Mouse (Mus musculus): Measurements from ENCODE around the gene Zcchc7.
"Not testable (repeated sequence)": the region's sequence is repeated elsewhere in the genome, so short reads cannot be mapped to it uniquely, and the experiment has no call there.

The Zcchc7 gene

DNA sequence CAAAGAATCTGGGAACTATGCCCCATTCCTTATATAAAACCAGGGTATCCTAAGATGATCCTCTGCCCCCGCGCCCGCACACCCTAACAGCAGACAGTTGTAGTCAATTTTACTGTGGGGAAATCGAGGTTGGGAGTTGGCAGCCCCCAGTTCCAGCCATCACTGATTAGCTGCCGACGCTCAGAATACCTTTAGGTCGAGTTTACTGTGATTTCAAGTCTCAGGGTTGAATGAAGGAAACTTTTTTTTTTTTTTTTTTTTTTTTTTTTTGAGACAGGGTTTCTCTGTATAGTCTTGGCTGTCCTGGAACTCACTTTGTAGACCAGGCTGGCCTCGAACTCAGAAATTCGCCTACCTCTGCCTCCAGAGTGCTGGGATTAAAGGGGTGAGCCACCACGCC, 1.5 kb downstream of the Zcchc7 start:
- not testable (repeated sequence) for DNase-seq (ENCODE audit: low read depth, low spot score)

DNA sequence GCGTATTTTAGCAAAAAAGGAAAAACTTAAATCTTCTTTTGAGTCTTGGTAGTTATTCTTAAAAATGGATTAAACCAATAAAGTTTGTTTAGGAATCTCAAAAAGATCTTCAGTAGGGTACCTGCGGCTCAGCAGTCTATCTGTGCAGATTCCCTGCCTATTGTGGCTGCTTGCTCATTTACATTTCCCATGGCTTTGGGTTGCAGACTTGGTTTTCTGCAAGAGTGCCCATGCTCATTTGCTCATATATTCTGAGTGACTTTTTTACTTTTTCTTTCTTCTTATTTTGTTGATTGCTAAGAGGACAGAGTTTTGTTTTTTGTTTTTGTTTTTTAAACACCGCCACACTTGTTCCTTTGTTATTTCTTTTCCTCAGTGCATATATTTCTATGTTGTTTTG, 19.2 kb downstream of the Zcchc7 start:
- DNase-seq (ENCODE audit: low read depth, low spot score): no peak

DNA sequence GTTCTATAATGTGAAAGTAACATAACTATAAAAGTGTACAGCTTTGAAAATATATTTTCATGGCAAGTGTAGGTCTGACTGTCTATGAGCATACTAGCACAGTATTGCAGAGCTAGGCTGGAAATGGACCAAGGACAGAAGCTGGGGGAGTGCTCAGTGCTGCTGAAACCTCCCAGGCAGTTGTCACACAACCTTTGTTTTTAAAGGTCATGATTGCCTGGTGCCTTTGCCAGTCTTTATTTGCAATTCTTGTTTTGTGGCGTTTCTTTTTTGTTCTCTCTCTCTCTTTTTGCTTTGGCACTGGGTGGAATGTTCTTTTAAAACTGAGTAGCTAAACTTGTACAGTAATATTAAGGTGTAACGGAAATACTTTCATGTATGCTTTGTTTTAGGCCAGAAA, 21.0 kb downstream of the Zcchc7 start:
- DNase-seq (ENCODE audit: low read depth, low spot score): no peak

DNA sequence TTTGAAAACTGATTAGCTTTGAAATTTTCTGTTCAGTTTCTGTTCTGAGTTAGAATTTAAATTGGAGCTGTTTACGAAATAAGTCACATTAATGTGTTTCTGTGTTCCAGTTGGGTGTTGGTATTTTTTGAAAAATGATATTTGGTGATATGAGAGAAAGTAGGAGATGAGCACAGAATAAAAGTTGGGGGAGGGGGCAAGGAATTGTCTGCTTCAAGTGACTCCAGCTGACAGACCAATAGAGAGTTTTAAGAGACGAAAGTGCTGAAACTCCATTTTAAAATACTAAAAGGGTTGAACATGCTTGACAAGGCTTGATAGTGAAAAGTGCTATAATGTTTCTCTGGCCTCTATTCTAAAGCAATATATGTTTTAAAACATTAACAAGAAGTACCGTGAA, 21.4 kb downstream of the Zcchc7 start:
- DNase-seq (ENCODE audit: low read depth, low spot score): no peak

DNA sequence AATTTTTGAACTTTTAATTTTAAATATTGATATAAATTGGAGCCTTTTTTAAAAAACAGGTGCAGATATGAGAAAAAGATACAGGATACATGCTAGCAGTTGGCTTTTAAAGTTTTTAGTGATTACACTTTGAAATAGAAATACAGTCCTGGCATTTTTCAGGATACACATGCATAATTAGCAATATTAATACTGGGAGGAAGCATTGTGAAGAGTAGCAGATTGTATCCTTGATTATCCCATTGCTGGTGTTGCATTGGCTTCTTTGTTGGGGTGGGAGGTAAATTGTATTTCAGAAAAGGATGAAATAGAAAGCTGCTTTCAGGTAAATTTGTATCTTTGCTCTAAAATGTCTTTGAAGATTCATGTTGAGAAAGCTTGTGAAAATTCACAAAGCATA, 22.0 kb downstream of the Zcchc7 start:
- no peak for DNase-seq (ENCODE audit: low read depth, low spot score)

DNA sequence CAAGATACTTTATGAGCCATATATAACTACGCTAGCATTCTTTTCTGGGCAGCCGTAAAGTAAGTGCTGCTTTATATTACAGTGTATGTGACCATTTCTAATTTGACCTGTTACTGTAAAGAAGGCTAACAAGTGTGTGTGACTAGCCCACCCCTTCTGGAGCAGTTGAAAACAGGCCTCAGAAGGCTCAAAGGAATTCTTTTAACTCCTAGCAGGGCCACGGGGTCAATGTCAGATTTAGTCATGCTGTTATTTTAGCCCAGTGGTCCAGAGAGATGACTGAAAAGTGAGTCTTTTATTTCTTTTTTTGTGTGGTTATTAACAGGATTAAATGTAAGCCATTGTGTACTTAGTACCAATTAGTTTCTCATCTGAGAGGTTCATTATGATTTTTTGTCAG, 22.6 kb downstream of the Zcchc7 start:
- no peak for DNase-seq (ENCODE audit: low read depth, low spot score)

DNA sequence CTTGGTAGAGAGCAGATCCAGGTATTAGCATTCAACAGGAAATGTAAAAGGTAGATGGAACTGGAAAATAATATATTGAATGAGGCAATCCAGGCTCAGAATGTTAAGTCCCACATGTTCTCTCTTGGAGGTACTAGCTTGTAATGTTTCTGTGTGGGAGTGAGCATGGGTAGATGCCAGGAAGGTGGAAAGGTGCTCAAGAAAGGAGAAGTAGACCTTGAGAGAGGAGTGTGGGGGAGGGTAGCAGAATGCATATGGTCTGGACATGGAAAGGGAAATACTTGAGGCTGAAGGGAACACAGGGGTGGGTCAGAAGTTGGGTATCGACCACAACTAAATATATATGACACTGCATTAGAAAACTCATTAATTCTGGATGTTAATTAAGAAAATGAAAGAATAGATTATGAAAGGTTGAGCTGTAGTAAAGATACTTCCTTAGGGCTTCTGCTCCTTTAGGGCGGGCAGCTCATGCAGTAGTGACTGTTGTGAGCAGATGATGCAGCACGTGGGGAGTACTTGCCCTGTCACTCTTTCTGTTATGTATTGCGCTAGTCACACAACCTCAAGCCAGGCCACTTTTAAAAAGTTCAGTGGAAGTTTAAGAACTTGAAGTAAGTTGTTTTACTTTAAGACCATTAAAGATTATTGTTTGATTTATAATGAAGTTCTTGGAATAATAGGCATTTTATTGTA, 24.9 kb downstream of the Zcchc7 start:
- DNase-seq (ENCODE audit: low read depth, low spot score): no peak

DNA sequence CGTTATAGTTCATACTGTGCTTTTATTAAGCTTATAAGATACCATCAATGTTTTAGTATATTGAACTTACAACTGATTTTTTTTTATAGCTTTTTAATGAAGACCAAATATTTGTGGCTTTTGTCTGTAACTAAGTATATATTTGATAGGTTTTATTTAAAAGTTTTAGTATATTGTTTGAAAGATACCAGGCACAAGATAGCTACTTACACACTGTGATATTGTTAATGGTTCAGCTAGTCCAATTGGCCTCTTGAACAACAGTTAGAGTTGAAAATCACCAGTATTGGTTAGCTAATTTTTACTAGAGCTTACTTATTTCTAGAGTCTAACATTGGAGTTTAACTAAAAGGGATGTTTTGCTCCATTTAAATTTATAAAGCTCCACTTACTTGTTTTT, 25.8 kb downstream of the Zcchc7 start:
- no peak for DNase-seq (ENCODE audit: low read depth, low spot score)

DNA sequence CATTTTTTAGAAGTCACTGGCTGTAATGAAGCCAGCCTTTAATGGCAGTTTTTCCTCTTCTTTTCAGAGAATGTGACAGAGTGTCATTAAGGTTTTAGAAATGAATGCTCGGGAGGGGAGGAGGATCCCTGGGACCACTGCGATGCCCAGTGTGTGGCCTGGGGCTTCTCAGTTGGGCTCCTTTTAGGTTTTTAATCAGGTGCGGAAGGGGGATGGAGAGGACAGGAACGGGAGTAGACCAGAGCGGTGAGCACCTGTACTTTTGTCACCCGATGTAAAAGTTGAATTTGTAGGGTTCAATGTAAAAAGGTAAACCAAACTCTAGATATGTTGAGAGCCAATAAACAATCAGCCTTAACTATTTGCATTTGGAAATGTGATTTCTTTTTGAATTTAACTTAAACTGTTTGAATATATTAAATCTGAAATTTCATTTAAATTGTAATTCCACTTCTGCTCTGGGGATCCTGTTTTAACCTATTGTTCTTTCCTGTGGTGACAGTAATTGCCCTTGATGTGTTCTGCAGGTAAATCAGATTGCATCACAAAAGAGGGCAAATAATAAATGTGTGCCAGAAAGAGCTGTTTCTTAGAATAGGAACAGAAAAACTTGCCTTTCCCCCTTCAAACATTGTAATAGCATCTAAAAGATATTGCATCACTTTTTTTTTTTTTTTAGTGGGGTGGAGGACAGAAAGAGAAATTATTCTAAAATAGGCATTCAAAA, 28.1 kb downstream of the Zcchc7 start:
- DNase-seq (ENCODE audit: low read depth, low spot score): no peak

DNA sequence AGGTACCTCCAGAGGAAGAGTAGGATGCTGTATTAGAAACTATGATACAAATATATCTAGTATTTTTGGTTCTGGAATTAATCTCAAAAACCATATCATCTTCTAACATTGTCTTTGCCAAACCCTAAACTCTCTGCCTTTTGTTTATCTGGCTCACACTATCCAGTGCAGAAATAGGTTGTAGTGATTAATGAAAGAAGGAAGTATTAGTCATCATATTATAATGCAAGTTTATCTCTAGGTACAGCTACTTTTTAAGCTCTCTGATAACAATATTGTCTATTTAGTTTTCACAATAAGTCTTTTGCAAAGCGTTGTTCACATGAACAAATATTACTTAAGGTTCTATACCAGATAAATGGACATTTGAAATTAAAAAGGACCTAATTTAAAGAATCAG, 57.2 kb downstream of the Zcchc7 start:
- no peak for DNase-seq (ENCODE audit: low read depth, low spot score)

DNA sequence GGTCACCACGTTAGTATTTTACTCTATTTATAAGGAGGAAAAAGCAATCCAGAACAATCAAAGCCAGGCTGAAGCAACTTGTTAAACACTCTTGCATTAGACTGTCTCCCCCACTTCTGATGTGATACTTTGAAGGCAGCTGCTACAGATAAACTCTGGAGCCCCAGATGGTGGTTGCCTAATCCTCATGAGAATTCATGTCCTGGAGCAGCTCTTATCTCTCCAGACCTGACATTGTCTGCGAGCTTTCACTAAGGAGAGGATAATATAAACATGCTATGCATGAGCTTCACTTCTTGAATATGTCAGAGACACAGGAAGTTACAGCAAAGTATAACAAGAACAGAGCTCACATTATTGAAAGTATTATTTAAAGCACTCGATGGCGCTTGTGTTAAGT, 58.1 kb downstream of the Zcchc7 start:
- DNase-seq (ENCODE audit: low read depth, low spot score): no peak

DNA sequence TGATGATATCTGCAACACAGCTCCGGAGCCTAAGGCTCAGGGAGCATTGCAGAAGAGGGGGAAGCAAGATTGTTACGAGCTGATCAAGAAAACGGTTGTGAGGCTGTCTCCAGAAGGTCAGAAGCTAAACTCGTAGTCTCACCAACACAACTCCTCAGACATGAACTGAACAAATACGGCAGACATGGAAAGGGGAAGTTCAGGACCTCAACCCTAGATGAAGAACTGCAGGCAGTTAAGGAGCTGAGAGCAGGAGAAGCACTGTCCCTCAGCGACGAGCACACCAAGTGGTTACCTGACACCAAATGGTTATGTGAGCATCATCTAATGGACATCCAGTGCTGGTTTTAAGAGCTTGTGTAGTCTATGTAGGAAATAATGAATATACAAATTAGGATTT, 60.9 kb downstream of the Zcchc7 start:
- DNase-seq (ENCODE audit: low read depth, low spot score): no peak

DNA sequence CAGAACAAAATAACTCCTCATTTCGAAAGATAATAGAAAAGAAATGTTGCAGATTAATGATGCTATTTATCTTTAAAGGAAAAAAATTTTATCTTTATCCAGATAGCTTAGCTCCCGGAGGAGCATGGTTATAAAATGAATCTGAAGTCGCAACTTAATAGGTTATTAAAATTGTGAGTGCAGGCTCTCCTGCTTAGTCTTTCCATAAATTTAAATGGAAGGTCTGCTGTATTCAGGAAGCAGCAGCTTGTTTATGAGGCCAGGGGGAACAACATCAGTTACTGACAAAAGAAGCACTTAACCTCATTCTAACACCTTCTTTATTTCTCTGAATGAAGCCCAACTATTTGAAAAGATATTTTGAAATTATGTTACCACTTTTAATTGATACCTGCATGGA, 74.9 kb downstream of the Zcchc7 start:
- DNase-seq (ENCODE audit: low read depth, low spot score): no peak

DNA sequence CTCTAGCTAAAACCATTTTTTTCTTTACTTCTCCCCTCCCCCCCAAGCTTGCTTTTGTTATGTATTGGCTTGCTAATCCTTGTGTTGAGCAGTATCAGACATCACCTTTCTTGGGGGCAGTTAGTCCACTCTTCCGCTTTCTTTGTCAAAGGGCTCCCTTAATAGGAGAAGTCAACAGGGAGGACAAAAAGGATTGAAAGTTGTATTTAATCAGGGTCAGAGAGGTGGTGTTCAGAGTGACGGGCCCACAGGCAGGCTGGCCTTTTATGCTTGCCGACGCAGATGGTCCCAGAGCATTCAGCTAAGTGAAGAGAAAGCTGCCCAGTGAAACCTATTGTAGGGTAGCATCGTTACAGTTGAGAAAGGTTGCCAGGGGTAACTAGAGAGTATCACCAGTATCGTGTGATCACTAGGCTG, 96.2 kb downstream of the Zcchc7 start:
- DNase-seq (ENCODE audit: low read depth, low spot score): no peak

DNA sequence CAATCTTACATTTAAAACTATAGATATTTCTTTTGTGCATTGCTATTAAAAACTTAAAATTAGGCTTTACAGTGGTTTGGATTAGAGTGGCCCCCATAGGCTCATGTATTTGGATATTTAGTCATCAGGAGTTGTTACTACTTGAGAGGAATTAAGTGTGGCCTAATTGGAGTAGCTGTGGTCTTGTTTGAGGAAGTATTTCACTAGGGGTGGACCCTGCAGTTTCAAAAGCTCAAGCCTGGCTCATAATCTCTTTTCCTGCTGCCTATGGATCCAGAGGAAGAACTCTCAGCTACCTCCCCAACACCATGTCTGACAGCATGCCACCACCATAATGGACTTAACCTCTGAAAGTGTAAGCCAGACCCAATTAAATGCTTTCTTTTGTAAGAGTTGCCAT, 115.9 kb downstream of the Zcchc7 start:
- DNase-seq (ENCODE audit: low read depth, low spot score): no peak

DNA sequence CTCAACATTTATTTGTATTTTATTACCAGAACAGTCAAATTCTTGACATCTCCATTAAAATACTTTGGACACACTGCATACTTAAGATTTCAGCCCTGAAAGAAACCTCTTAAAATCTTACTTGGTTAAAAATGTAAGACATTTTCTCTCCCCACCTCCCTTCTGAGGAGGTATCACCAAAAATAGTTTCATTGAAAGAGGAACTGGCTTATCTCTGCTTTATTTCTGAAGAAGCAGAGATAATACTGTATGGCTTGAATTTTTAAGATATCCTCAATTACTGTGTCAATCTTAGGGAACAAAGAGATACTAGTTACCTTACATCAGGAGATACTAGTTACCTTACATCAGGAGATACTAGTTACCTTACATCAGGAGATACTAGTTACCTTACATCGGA, 116.4 kb downstream of the Zcchc7 start:
- DNase-seq (ENCODE audit: low read depth, low spot score): no peak

DNA sequence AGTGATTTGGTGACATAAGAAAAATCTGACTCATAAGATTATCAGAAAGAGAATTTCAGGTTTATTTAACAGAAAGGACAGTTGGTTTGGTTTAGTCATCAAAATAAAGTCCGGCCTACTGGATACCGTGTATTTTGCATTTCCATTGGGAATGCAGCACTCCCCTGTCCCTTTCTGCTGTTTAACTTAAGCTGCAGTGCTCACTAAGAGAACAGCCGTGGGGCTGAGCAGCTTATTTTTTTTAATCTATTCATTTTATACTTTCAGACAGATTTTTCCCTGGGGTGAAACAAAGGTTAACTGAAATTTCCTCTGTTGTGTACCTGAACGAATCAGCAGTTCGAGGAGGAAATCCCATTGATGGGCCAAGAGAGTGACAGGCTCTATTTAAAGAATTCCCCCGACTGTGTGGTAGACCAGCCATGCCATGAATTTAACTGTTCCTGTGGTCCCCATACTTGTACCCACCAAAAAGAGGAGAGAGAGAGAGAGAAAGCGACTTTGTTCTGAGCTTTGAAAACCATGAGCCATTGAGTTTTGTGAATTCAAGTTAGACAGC, 124.5 kb downstream of the Zcchc7 start:
- DNase-seq (ENCODE audit: low read depth, low spot score): no peak

DNA sequence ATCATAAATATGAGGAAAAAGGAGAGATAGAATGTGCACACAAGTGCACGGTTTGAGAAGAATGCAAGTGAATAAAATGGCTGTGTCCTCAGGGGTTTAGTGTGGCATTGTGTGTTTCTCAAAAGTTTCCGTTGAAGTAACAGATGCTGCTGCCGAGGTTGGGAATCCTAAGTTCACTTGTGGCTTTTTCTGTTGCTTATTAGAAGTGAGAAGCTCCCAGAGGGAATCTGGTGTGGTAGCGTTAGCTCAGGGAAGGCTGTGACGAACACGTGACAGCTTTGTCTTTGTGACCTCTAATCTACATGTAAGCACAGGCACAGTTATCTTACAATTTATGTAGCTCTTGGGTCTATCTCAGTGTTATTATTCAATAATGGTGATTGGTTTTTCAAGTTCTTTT, 130.5 kb downstream of the Zcchc7 start:
- DNase-seq (ENCODE audit: low read depth, low spot score): no peak

DNA sequence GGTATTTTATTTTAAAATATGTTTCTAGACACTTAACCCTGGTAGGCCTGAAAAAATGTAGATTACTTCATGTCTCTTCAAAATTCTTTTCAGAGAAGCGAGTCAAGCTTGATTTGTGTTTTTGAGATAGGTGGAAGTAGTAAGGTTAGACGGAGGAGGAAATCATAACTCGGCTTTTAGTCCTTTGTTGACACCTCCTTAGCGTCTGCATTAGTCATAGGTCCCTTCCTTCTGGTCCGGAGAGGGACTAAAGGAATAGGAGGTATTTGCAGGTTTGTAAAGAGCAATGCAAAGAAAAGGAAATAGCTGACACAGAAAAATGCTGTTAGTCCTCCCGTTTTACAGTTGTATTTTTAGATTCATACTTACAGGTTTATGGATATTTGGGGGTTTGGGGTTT, 135.7 kb downstream of the Zcchc7 start:
- DNase-seq (ENCODE audit: low read depth, low spot score): no peak

DNA sequence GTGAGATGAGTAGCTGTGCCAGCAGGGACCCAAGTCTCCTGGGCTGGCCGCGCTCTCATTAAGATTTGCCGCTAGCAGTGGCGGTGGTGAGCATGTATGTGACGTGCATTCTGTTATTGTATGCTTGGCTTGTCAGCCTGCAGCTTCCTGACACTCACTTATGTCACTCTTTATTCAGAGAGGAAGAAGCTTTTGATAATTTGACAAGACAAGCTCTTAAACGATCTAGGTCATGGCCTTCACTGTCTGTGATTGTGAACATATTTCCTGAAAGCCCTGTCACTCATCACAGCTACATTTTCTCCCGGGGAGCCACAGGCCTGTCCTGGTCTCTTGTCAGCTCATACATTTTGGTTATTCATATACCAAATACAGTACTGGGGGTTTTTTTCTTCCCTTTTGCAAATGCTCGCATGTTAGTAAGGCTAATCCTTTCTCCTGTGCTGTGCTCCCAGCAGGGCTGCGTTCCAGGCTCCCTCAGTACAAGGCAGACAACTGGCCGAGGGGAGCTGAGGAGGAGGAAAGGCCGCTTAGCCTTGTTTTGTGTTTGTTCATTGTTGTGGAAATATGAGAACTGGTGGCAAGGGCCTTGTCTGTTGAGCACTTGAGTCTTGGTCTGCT, 150.1 kb downstream of the Zcchc7 start:
- no peak for DNase-seq (ENCODE audit: low read depth, low spot score)

DNA sequence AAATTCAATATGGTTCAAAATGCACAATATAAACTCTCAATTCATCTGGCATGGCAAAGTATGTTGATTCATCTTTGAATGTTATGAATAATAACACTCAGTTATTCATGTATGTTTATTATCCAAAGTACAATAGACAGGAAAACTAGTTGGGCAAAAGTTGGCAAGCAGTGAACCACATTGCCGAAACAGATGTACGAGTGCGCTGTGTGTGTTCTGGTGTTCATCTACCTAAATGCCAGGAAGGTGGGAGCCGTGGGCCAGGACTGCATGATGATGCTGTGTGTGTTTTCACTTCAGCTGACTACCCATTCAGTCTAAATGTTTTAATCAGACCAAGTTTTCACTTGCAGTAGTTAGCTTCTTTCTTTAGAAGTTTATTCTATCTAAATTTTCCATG, 150.7 kb downstream of the Zcchc7 start:
- no peak for DNase-seq (ENCODE audit: low read depth, low spot score)

DNA sequence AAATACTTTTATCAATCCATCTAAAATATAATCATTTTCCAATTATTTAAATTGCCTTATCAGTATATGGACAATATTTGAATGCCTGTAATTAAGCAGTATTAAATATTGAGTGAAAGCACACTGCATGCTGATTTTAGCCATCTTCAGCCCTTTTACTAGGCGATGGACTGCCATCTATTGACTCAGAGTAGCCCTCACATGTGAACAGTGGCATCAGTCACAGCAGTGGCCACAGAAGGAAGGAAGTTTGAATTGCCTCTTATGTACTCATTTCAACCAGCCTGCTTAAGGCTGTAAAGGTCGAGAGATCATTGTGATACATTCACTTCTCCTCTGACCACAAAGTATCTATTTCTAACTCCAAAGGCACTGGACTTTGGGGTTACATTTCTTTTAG, 154.4 kb downstream of the Zcchc7 start:
- DNase-seq (ENCODE audit: low read depth, low spot score): no peak

DNA sequence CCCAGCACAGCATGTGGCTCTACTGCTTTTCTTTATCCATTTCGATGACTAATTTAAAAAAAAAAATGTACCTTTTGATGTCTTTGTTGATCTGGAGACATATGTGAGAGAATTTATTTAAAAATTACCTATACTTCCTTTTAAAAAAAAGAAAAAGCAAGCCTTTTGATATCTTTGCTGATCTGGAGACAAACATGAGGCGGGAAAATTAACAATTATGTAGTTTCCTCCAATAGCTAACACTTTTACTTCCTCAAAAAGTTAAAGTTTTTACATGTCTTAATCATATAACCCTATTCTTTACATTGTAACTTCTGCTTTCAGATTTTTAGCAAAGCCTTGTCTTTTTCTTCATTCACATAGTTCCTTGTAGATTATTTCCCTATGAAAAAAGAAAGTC, 155.2 kb downstream of the Zcchc7 start:
- no peak for DNase-seq (ENCODE audit: low read depth, low spot score)
